ENCODE assay signal across 20 mouse cellular contexts in genomic region chr8:74555434-74555833, GRCm38 (mm10).
DNase-seq lines count a peak whose midpoint lies in the region; ATAC-seq and TF ChIP-seq lines count a peak whose summit lies in the region.
"Had no signal": no experiment of that assay in that cellular context is flagged by ENCODE, and none has a peak within 500 bp of the region (broad histone marks: within the 10 kb centered on the region; RNA-seq: fewer than 3 reads in every experiment).

No protein-coding gene starts in this region.

- H3K4me1 ChIP-seq in kidney, embryonic 14.5 days (ENCODE audit: control insufficient read depth, insufficient read depth, low read length) = peaks cover 5% of the 10 kb centered on the region; the same call in 1 of the 2 replicates
- no peaks in the 10 kb centered on the region for H3K4me1 ChIP-seq in kidney, postnatal 0 days (replicated peaks; ENCODE audit: insufficient read depth, low read length)
- H3K4me1 ChIP-seq in kidney, adult 2 months (ENCODE audit: control insufficient read depth, insufficient read depth, low read length) = no peaks in the 10 kb centered on the region
- no peaks in the 10 kb centered on the region for H3K4me1 ChIP-seq in lung, embryonic 15.5 days
- H3K4me1 ChIP-seq: forebrain, embryonic 10.5 days; hindbrain, embryonic 15.5 days had no signal

- no peak for TF ChIP-seq POLR2A in kidney, adult 2 months (IDR thresholded peaks at IDR 0.05; ENCODE audit: low read depth, low read length)

- no peak overlapping the region for H3K4me2 ChIP-seq in kidney, embryonic 14.5 days (replicated peaks; ENCODE audit: low read depth, low read length)
- H3K4me2 ChIP-seq in kidney, postnatal 0 days (ENCODE audit: low read length) = no peak overlapping the region
- no peak overlapping the region for H3K4me2 ChIP-seq in lung, embryonic 15.5 days
- H3K4me2 ChIP-seq: forebrain, embryonic 13.5 days; heart, embryonic 11.5 days; hindbrain, embryonic 12.5 days; hindbrain, embryonic 15.5 days had no signal

- WGBS in kidney, embryonic 14.5 days = 29% methylated on average over 2 of the region's 2 CpGs
- 45% methylated on average over 2 of the region's 2 CpGs for WGBS in kidney, postnatal 0 days
- WGBS in kidney, adult 2 months = 53% methylated on average over 2 of the region's 2 CpGs
- 49% methylated on average over 2 of the region's 2 CpGs for WGBS in lung, embryonic 15.5 days

- H3K27me3 ChIP-seq in kidney, embryonic 14.5 days (ENCODE audit: control insufficient read depth, insufficient read depth, low read length) = no peaks in the 10 kb centered on the region
- H3K27me3 ChIP-seq in kidney, postnatal 0 days (ENCODE audit: insufficient read depth, low read length) = no peaks in the 10 kb centered on the region
- no peaks in the 10 kb centered on the region for H3K27me3 ChIP-seq in kidney, adult 2 months (replicated peaks; ENCODE audit: control insufficient read depth, insufficient read depth, low read length)
- H3K27me3 ChIP-seq in lung, embryonic 15.5 days = no peaks in the 10 kb centered on the region
- H3K27me3 ChIP-seq: forebrain, embryonic 13.5 days; hindbrain, embryonic 12.5 days; hindbrain, embryonic 15.5 days had no signal

- peak; percentile 36; the same call in 1 of the 2 replicates for ATAC-seq in kidney, embryonic 14.5 days (ENCODE audit: low FRiP score, low TSS enrichment)
- ATAC-seq in kidney, postnatal 0 days (replicated peaks; ENCODE audit: low FRiP score, low read depth) = no peak
- ATAC-seq in lung, embryonic 15.5 days (ENCODE audit: borderline replicate concordance, extremely low read depth, low FRiP score, low TSS enrichment) = peak; percentile 64; the same call in 1 of the 2 replicates
- ATAC-seq: forebrain, embryonic 13.5 days; forebrain, embryonic 16.5 days had no signal

- H3K9me3 ChIP-seq in kidney, embryonic 14.5 days (ENCODE audit: control insufficient read depth, low read length) = no peaks in the 10 kb centered on the region
- H3K9me3 ChIP-seq in kidney, postnatal 0 days (replicated peaks; ENCODE audit: low read length) = no peaks in the 10 kb centered on the region
- no peaks in the 10 kb centered on the region for H3K9me3 ChIP-seq in lung, embryonic 15.5 days
- H3K9me3 ChIP-seq: forebrain, embryonic 10.5 days; forebrain, embryonic 13.5 days; hindbrain, embryonic 12.5 days; hindbrain, embryonic 15.5 days had no signal

- H3K9ac ChIP-seq in kidney, embryonic 14.5 days (ENCODE audit: low read depth, low read length) = no peak overlapping the region
- no peak overlapping the region for H3K9ac ChIP-seq in kidney, postnatal 0 days (ENCODE audit: low read depth, low read length)
- no peak overlapping the region for H3K9ac ChIP-seq in lung, embryonic 15.5 days
- H3K9ac ChIP-seq: forebrain, embryonic 13.5 days; hindbrain, embryonic 12.5 days; hindbrain, embryonic 15.5 days had no signal

- H3K27ac ChIP-seq in kidney, embryonic 14.5 days (ENCODE audit: low read depth, low read length) = no peak overlapping the region
- no peak overlapping the region for H3K27ac ChIP-seq in kidney, postnatal 0 days
- H3K27ac ChIP-seq in kidney, adult 2 months (ENCODE audit: insufficient read depth, low read depth, low read length) = no peak overlapping the region
- H3K27ac ChIP-seq in lung, embryonic 15.5 days = no peak overlapping the region
- H3K27ac ChIP-seq: forebrain, embryonic 10.5 days; forebrain, embryonic 13.5 days; hindbrain, embryonic 12.5 days; hindbrain, embryonic 15.5 days had no signal

- no peak for TF ChIP-seq CTCF in kidney, postnatal 0 days (IDR thresholded peaks at IDR 0.05; ENCODE audit: low read depth)
- TF ChIP-seq CTCF in kidney, adult 2 months (conservative IDR thresholded peaks at IDR 0.05; ENCODE audit: insufficient read depth, insufficient read length, low read depth, low read length) = no peak

- no peaks in the 10 kb centered on the region for H3K36me3 ChIP-seq in kidney, embryonic 14.5 days (ENCODE audit: control insufficient read depth, insufficient read depth, low read length)
- no peaks in the 10 kb centered on the region for H3K36me3 ChIP-seq in kidney, postnatal 0 days (ENCODE audit: insufficient read depth, low read length)
- H3K36me3 ChIP-seq in kidney, adult 2 months (ENCODE audit: control insufficient read depth, insufficient read depth, low read length) = no peaks in the 10 kb centered on the region
- no peaks in the 10 kb centered on the region for H3K36me3 ChIP-seq in lung, embryonic 15.5 days
- H3K36me3 ChIP-seq: forebrain, embryonic 10.5 days; hindbrain, embryonic 12.5 days; hindbrain, embryonic 15.5 days had no signal

- no peak overlapping the region for H3K4me3 ChIP-seq in kidney, embryonic 14.5 days (ENCODE audit: low read length)
- no peak overlapping the region for H3K4me3 ChIP-seq in kidney, postnatal 0 days (replicated peaks; ENCODE audit: low read depth, low read length)
- H3K4me3 ChIP-seq in kidney, adult 2 months (ENCODE audit: insufficient read depth, low read depth, low read length) = no peak overlapping the region
- H3K4me3 ChIP-seq in lung, embryonic 15.5 days = no peak overlapping the region
- H3K4me3 ChIP-seq: forebrain, embryonic 10.5 days; forebrain, embryonic 13.5 days; hindbrain, embryonic 12.5 days; hindbrain, embryonic 15.5 days had no signal

- DNase-seq in kidney, postnatal 36 days = no peak
- peak; percentile 65 for DNase-seq in kidney, postnatal 0 days (ENCODE audit: low spot score)
- DNase-seq in kidney, adult 2 months = no peak
- DNase-seq in lung, adult 18-20 months = no peak
- DNase-seq: adrenal gland, postnatal 10 days; adrenal gland, postnatal 36 days; cerebellum, adult 18-20 months; cerebellum, adult 9-10 months; cerebellum, postnatal 14 days; gastrocnemius, postnatal 10 days; gastrocnemius, postnatal 36 days; heart, adult 11 months had no signal
